Mouse (Mus musculus) liver, postnatal 0 days (tissue): ENCODE measurements around the gene Tmprss6.

Experiments used
- CTCF ChIP-seq: sonication (generic); IDR thresholded peaks from 2 replicates; pipeline ENCODE4 v1.5.1; 2016; ENCODE audit warnings: antibody characterized with exemption, low read depth
- EP300 ChIP-seq: IDR thresholded peaks from 2 replicates; pipeline ENCODE4 v1.6.1; 2016; ENCODE audit warnings: antibody characterized with exemption, low read depth, mild to moderate bottlenecking

- TF ChIP-seq EP300 (no peak), CTCF (no peak)
These were observed 38.4 kb downstream of the Tmprss6 start for GRCm38 (mm10) chr15:78429871-78430622.
